ENCODE assay signal across 11 mouse cellular contexts in the genomic region with DNA sequence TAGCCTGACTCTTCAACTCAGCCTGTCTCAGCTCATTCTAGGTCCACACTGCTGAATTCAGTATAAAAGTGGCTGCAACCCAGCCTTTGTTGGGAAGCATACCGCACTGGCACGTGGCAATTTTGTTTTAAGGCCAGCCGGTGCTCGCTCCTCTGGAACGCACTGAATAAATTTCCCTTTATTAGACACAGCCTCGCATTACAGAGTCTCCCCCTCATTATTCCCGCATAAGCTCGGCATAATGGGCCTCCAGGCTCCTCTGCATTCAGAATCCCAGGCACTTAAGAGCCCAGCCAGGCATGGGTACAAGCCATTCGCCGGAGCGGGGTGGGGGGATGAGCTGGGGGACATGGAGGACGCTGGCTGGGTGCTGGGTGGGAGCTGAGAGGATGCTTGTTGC.
DNase-seq lines count a peak whose midpoint lies in the region; ATAC-seq and TF ChIP-seq lines count a peak whose summit lies in the region.
"Had no signal": no experiment of that assay in that cellular context is flagged by ENCODE, and none has a peak within 500 bp of the region (broad histone marks: within the 10 kb centered on the region; RNA-seq: fewer than 3 reads in every experiment).

No protein-coding gene starts in this region.

- H3K27ac ChIP-seq in layer of hippocampus, adult 2 months = peak overlapping the region; percentile 82
- peak overlapping the region; percentile 23; the same call in 1 of the 2 replicates for H3K27ac ChIP-seq in embryonic facial prominence, embryonic 12.5 days
- H3K27ac ChIP-seq in hindbrain, embryonic 13.5 days = peak overlapping the region; percentile 88
- peak overlapping the region; percentile 81 for H3K27ac ChIP-seq in midbrain, embryonic 16.5 days (ENCODE audit: low read length)
- H3K27ac ChIP-seq: limb, embryonic 15.5 days; stomach, postnatal 0 days had no signal

- H3K9ac ChIP-seq in embryonic facial prominence, embryonic 12.5 days = no peak overlapping the region
- peak overlapping the region; percentile 26; the same call in 1 of the 2 replicates for H3K9ac ChIP-seq in hindbrain, embryonic 13.5 days
- 0 out of 2 replicates have a peak overlapping the region, but pooled peaks have one; percentile 15 for H3K9ac ChIP-seq in midbrain, embryonic 16.5 days (ENCODE audit: low read depth, low read length)
- H3K9ac ChIP-seq: limb, embryonic 15.5 days had no signal

- no peaks in the 10 kb centered on the region for H3K36me3 ChIP-seq in embryonic facial prominence, embryonic 12.5 days
- H3K36me3 ChIP-seq in hindbrain, embryonic 13.5 days = no peaks in the 10 kb centered on the region
- H3K36me3 ChIP-seq in midbrain, embryonic 16.5 days (ENCODE audit: control insufficient read depth, insufficient read depth, low read length) = no peaks in the 10 kb centered on the region
- H3K36me3 ChIP-seq: limb, embryonic 15.5 days had no signal

- no peak overlapping the region for H3K4me2 ChIP-seq in embryonic facial prominence, embryonic 12.5 days (replicated peaks)
- H3K4me2 ChIP-seq in hindbrain, embryonic 13.5 days = no peak overlapping the region
- H3K4me2 ChIP-seq in midbrain, embryonic 16.5 days (ENCODE audit: low read length) = no peak overlapping the region
- H3K4me2 ChIP-seq: limb, embryonic 15.5 days had no signal

- H3K27me3 ChIP-seq in embryonic facial prominence, embryonic 12.5 days = 0 out of 2 replicates have a peak, but pooled peaks cover 3% of the 10 kb centered on the region
- peaks cover 6% of the 10 kb centered on the region; the same call in 1 of the 2 replicates for H3K27me3 ChIP-seq in hindbrain, embryonic 13.5 days
- no peaks in the 10 kb centered on the region for H3K27me3 ChIP-seq in midbrain, embryonic 16.5 days (ENCODE audit: control insufficient read depth, insufficient read depth, low read depth, low read length)

- H3K9me3 ChIP-seq in embryonic facial prominence, embryonic 12.5 days = no peaks in the 10 kb centered on the region
- no peaks in the 10 kb centered on the region for H3K9me3 ChIP-seq in hindbrain, embryonic 13.5 days
- no peaks in the 10 kb centered on the region for H3K9me3 ChIP-seq in midbrain, embryonic 16.5 days (replicated peaks; ENCODE audit: control insufficient read depth, low read length, poor library complexity, severe bottlenecking)
- H3K9me3 ChIP-seq: limb, embryonic 15.5 days had no signal

- TF ChIP-seq CTCF in layer of hippocampus, adult 2 months (conservative IDR thresholded peaks at IDR 0.05) = no peak

- H3K4me1 ChIP-seq in embryonic facial prominence, embryonic 12.5 days = peaks cover 17% of the 10 kb centered on the region
- H3K4me1 ChIP-seq in hindbrain, embryonic 13.5 days (replicated peaks) = peaks cover 48% of the 10 kb centered on the region
- peaks cover 18% of the 10 kb centered on the region for H3K4me1 ChIP-seq in midbrain, embryonic 16.5 days (ENCODE audit: control insufficient read depth, insufficient read depth, low read length)

- intact Hi-C loops in left cerebral cortex, postnatal 10 days (cut with DNase I) = no loop called here

- 52% methylated on average over 12 of the region's 12 CpGs for WGBS in embryonic facial prominence, embryonic 12.5 days
- WGBS in hindbrain, embryonic 13.5 days = 10% methylated on average over 12 of the region's 12 CpGs
- WGBS in midbrain, embryonic 16.5 days = 9% methylated on average over 12 of the region's 12 CpGs

- DNase-seq in layer of hippocampus, adult 2 months (ENCODE audit: low spot score in 2 of 2) = no peak
- no peak for DNase-seq in layer of hippocampus, postnatal 25 days (ENCODE audit: extremely low spot score in 1 of 2, low spot score in 1 of 2)
- no peak for DNase-seq in urinary bladder, postnatal 10 days (ENCODE audit: low spot score)
- no peak for DNase-seq in cerebellum, adult 11-12 months
- no peak for DNase-seq in left cerebral cortex, postnatal 10 days (ENCODE audit: extremely low spot score in 1 of 2, low spot score in 2 of 2)

- ATAC-seq in embryonic facial prominence, embryonic 12.5 days (ENCODE audit: insufficient number of reproducible peaks, insufficient read depth, low FRiP score, low TSS enrichment) = 0 out of 2 replicates have a peak, but pooled peaks have one; percentile 13
- peak; percentile 88 for ATAC-seq in hindbrain, embryonic 13.5 days (ENCODE audit: low FRiP score)
- peak; percentile 82 for ATAC-seq in midbrain, embryonic 16.5 days
- ATAC-seq: inflammation-experienced regulatory T-cells, adult 6 months had no signal

- H3K4me3 ChIP-seq in layer of hippocampus, adult 2 months = no peak overlapping the region
- no peak overlapping the region for H3K4me3 ChIP-seq in embryonic facial prominence, embryonic 12.5 days
- H3K4me3 ChIP-seq in hindbrain, embryonic 13.5 days = no peak overlapping the region
- H3K4me3 ChIP-seq in midbrain, embryonic 16.5 days (ENCODE audit: low read depth, low read length) = no peak overlapping the region
- H3K4me3 ChIP-seq: limb, embryonic 15.5 days had no signal

Comparison
In these comparisons a context has a peak if more than half of its experiments do, and no peak if none do; other contexts are left out.
1. H3K27ac ChIP-seq: peak in every context shown above with its lines; median percentile 88 in hindbrain, embryonic 13.5 days; 82 in layer of hippocampus, adult 2 months; 81 in midbrain, embryonic 16.5 days; 23 in embryonic facial prominence, embryonic 12.5 days.
2. ATAC-seq: peak in every context shown above with its lines; median percentile 88 in hindbrain, embryonic 13.5 days; 82 in midbrain, embryonic 16.5 days; 13 in embryonic facial prominence, embryonic 12.5 days.